Mouse (Mus musculus) layer of hippocampus, adult 9-11 months (tissue): ENCODE data around the gene Map2k2.
"Not testable (repeated sequence)": the region's sequence is repeated elsewhere in the genome, so short reads cannot be mapped to it uniquely, and the experiment has no call there.

Experiments
- DNase-seq: peaks from one replicate; pipeline ENCODE4 v3.0.0; 2022

The Map2k2 gene

GRCm38 (mm10) chr10:81105565-81106112 lies at the start of gene Map2k2:
TSS of gene Map2k2 (plus strand) at chr10:81105915.
- DNase-seq, result peak; percentile 96

- DNase-seq, result no peak
Measured at GRCm38 (mm10) chr10:81057406-81058130, 48.1 kb upstream of the Map2k2 start.

GRCm38 (mm10) chr10:81058896-81059295 lies 46.8 kb upstream of the Map2k2 start:
- DNase-seq, result no peak

- peak; percentile 100 for DNase-seq
Measured at GRCm38 (mm10) chr10:81059603-81060543, 45.8 kb upstream of the Map2k2 start, which contains the start of gene Sgta. TSS of gene Sgta (minus strand) at chr10:81060181.

GRCm38 (mm10) chr10:81062710-81063109 lies 43.0 kb upstream of the Map2k2 start:
- DNase-seq, result no peak

- not testable (repeated sequence) for DNase-seq
Measured at GRCm38 (mm10) chr10:81064519-81064918, 41.2 kb upstream of the Map2k2 start.

- no peak for DNase-seq
Measured at GRCm38 (mm10) chr10:81068706-81069105, 37.0 kb upstream of the Map2k2 start.

GRCm38 (mm10) chr10:81069836-81070235 lies 35.9 kb upstream of the Map2k2 start, which contains the start of gene Thop1:
TSS of gene Thop1 (plus strand) at chr10:81070035.
- peak; percentile 99 for DNase-seq

GRCm38 (mm10) chr10:81072290-81072689 lies 33.4 kb upstream of the Map2k2 start:
- DNase-seq, result no peak

- no peak for DNase-seq
Measured at GRCm38 (mm10) chr10:81073464-81073863, 32.3 kb upstream of the Map2k2 start.

- DNase-seq, result no peak
Measured at GRCm38 (mm10) chr10:81075734-81076133, 30.0 kb upstream of the Map2k2 start.

- no peak for DNase-seq
Measured at GRCm38 (mm10) chr10:81076356-81076755, 29.4 kb upstream of the Map2k2 start.

GRCm38 (mm10) chr10:81077916-81078315 lies 27.8 kb upstream of the Map2k2 start:
- no peak for DNase-seq

- DNase-seq, result no peak
Measured at GRCm38 (mm10) chr10:81080008-81080655, 25.6 kb upstream of the Map2k2 start.

- DNase-seq, result peak; percentile 67
Measured at GRCm38 (mm10) chr10:81082168-81082960, 23.4 kb upstream of the Map2k2 start.

GRCm38 (mm10) chr10:81087021-81087420 lies 18.7 kb upstream of the Map2k2 start:
- no peak for DNase-seq

GRCm38 (mm10) chr10:81089216-81089615 lies 16.5 kb upstream of the Map2k2 start:
- no peak for DNase-seq

GRCm38 (mm10) chr10:81090621-81091020 lies 15.1 kb upstream of the Map2k2 start:
- no peak for DNase-seq

- no peak for DNase-seq
Measured at GRCm38 (mm10) chr10:81092465-81093250, 13.1 kb upstream of the Map2k2 start.

- no peak for DNase-seq
Measured at GRCm38 (mm10) chr10:81094931-81095678, 10.6 kb upstream of the Map2k2 start.
